Mouse (Mus musculus) kidney, embryonic 15.5 days (tissue): ENCODE measurements around the gene Cyfip2. TPM values are rescaled to one million over a fixed set of nuclear protein-coding genes. Genes with fewer than 3 reads are reported as not detected.
A peak's percentile ranks its signal among the peaks of the same experiment; 100 is the strongest.

Source experiments
- ATAC-seq: fragments of 200-750 bp; cut with Nextera tagmentation; replicated peaks from 2 replicates; pipeline ENCODE4 v1.8.0; 2017; ENCODE audit warnings: moderate TSS enrichment; ENCODE audit not compliant: low FRiP score
- H3K27ac ChIP-seq: fragments of 300-500 bp; sonication (generic); 2 replicates; pipeline ENCODE4 v1.5.1; 2015; ENCODE audit warnings: mild to moderate bottlenecking, inconsistent platforms
- H3K27me3 ChIP-seq: fragments of 300-500 bp; sonication (generic); 2 replicates; pipeline ENCODE4 v1.6.1; 2015; ENCODE audit warnings: inconsistent platforms
- H3K36me3 ChIP-seq: fragments of 300-500 bp; sonication (generic); 2 replicates; pipeline ENCODE4 v1.6.1; 2015; ENCODE audit warnings: inconsistent platforms
- H3K4me1 ChIP-seq: fragments of 300-500 bp; sonication (generic); 2 replicates; pipeline ENCODE4 v1.6.1; 2015; ENCODE audit warnings: inconsistent platforms
- H3K4me2 ChIP-seq: fragments of 300-500 bp; sonication (generic); 2 replicates; pipeline ENCODE4 v1.6.1; 2015; ENCODE audit warnings: moderate library complexity, mild to moderate bottlenecking, inconsistent platforms
- H3K4me3 ChIP-seq: fragments of 300-500 bp; sonication (generic); replicated peaks from 2 replicates; pipeline ENCODE4 v1.5.1; 2015; ENCODE audit warnings: mild to moderate bottlenecking, inconsistent platforms
- H3K9ac ChIP-seq: fragments of 300-500 bp; sonication (generic); 2 replicates; pipeline ENCODE4 v1.6.1; 2015; ENCODE audit warnings: mild to moderate bottlenecking, inconsistent platforms
- H3K9me3 ChIP-seq: fragments of 300-500 bp; sonication (generic); replicated peaks from 2 replicates; pipeline ENCODE4 v1.6.1; 2016; ENCODE audit warnings: inconsistent platforms
- WGBS: fragments of 180-500 bp; shearing (Covaris S2); methylation state at CpG from one replicate; pipeline ENCODE4 v1.1.7; 2015; ENCODE audit warnings: mixed read lengths; 5-methylcytosine and 5-hydroxymethylcytosine counted together
- polyA plus RNA-seq: library from polyadenylated mRNA; unstranded; fragments of >200 nt; fragmentation: Nextera tagmentation; extraction: Ambion mirVana; gene quantifications from 2 replicates; pipeline ENCODE4 v1.2.1, GENCODE M21; 2015

The Cyfip2 gene
- polyA plus RNA-seq, 1 experiment from 2014 or later, result 15.5 TPM

GRCm38 (mm10) chr11:46289022-46289421 is 23.6 kb downstream of the Cyfip2 start:
- no peak overlapping the region for H3K4me3 ChIP-seq
- no peaks in the 10 kb centered on the region for H3K36me3 ChIP-seq
- no peak overlapping the region for H3K4me2 ChIP-seq
- no peaks in the 10 kb centered on the region for H3K9me3 ChIP-seq
- WGBS, result 77% methylated on average over 4 of the region's 4 CpGs
- no peak overlapping the region for H3K9ac ChIP-seq
- H3K4me1 ChIP-seq, result peaks cover 25% of the 10 kb centered on the region
- ATAC-seq, result no peak
- H3K27ac ChIP-seq, result no peak overlapping the region
- no peaks in the 10 kb centered on the region for H3K27me3 ChIP-seq

DNA sequence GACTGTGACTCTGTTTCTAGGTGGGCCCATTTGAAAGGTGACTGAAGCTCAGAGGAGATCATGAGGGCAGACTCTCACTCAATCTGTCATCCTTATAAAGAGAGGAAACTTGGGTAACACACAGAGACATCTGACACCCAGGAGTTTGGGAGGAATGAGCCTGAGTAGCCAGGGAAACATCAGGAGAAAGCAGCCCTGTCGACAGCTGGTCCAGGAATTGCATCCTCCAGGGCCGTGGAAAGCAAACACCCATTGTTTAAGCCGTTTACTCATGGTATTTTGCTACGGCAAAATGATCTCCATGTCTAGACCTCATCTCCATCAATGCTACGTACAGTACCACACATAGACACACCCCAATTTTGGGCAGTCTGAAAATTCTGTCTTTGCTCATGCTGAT is 24.6 kb downstream of the Cyfip2 start:
- no peak overlapping the region for H3K9ac ChIP-seq
- no peak for ATAC-seq
- H3K27me3 ChIP-seq, result no peaks in the 10 kb centered on the region
- H3K27ac ChIP-seq, result no peak overlapping the region
- WGBS, result 46% methylated on average over 5 of the region's 5 CpGs
- H3K4me3 ChIP-seq, result no peak overlapping the region
- no peaks in the 10 kb centered on the region for H3K9me3 ChIP-seq
- no peaks in the 10 kb centered on the region for H3K36me3 ChIP-seq
- H3K4me2 ChIP-seq, result no peak overlapping the region
- H3K4me1 ChIP-seq, result peaks cover 19% of the 10 kb centered on the region

GRCm38 (mm10) chr11:46286803-46287202 is 25.9 kb downstream of the Cyfip2 start:
- WGBS, result 51% methylated on average over 6 of the region's 6 CpGs
- H3K9me3 ChIP-seq, result no peaks in the 10 kb centered on the region
- ATAC-seq, result no peak
- H3K27ac ChIP-seq, result no peak overlapping the region
- H3K4me2 ChIP-seq, result no peak overlapping the region
- H3K4me3 ChIP-seq, result no peak overlapping the region
- no peak overlapping the region for H3K9ac ChIP-seq
- H3K36me3 ChIP-seq, result peaks cover 6% of the 10 kb centered on the region; the same call in 1 of the 2 replicates
- no peaks in the 10 kb centered on the region for H3K27me3 ChIP-seq
- H3K4me1 ChIP-seq, result peaks cover 19% of the 10 kb centered on the region; the same call in 1 of the 2 replicates

DNA sequence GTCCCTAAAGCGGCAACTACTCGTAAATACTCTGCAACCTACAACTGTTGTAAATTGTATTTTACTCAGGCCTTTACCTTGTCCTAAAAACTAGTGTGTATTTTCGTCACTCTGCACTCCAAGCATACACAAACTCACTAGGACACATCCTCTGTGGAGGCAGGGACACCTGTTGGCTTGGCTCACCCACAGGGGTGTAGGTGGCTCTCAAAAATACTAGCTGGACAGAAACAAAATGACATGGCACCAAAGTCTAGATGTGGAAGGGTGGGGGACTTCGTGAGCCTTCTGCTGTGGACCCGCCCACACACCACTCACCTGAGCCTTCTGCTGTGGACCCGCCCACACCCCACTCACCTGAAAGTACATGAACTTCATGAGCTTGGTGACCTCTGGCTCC is 28.9 kb downstream of the Cyfip2 start:
- Histone ChIP-seq H3K36me3 (peaks cover 6% of the 10 kb centered on the region; the same call in 1 of the 2 replicates), H3K9ac (no peak overlapping the region), H3K9me3 (no peaks in the 10 kb centered on the region), H3K27me3 (no peaks in the 10 kb centered on the region), H3K4me1 (0 out of 2 replicates have a peak, but pooled peaks cover 6% of the 10 kb centered on the region), H3K27ac (no peak overlapping the region), H3K4me3 (no peak overlapping the region), H3K4me2 (no peak overlapping the region)
- no peak for ATAC-seq
- 88% methylated on average over 6 of the region's 6 CpGs for WGBS

- no peak overlapping the region for H3K4me2 ChIP-seq
- H3K4me3 ChIP-seq, result no peak overlapping the region
- no peak for ATAC-seq
- H3K36me3 ChIP-seq, result peaks cover 6% of the 10 kb centered on the region; the same call in 1 of the 2 replicates
- H3K27me3 ChIP-seq, result no peaks in the 10 kb centered on the region
- H3K9ac ChIP-seq, result no peak overlapping the region
- 0 out of 2 replicates have a peak, but pooled peaks cover 6% of the 10 kb centered on the region for H3K4me1 ChIP-seq
- H3K27ac ChIP-seq, result no peak overlapping the region
- 88% methylated on average over 5 of the region's 5 CpGs for WGBS
- no peaks in the 10 kb centered on the region for H3K9me3 ChIP-seq
Measured at GRCm38 (mm10) chr11:46282612-46283011, 30.0 kb downstream of the Cyfip2 start.

- no peak for ATAC-seq
- H3K27me3 ChIP-seq, result no peaks in the 10 kb centered on the region
- no peak overlapping the region for H3K9ac ChIP-seq
- H3K9me3 ChIP-seq, result no peaks in the 10 kb centered on the region
- WGBS, result 94% methylated on average over 12 of the region's 12 CpGs
- H3K36me3 ChIP-seq, result peaks cover 6% of the 10 kb centered on the region; the same call in 1 of the 2 replicates
- H3K4me2 ChIP-seq, result no peak overlapping the region
- no peak overlapping the region for H3K27ac ChIP-seq
- H3K4me1 ChIP-seq, result no peaks in the 10 kb centered on the region
- H3K4me3 ChIP-seq, result no peak overlapping the region
Measured at GRCm38 (mm10) chr11:46278709-46279108, 34.0 kb downstream of the Cyfip2 start.

GRCm38 (mm10) chr11:46278140-46278539 is 34.5 kb downstream of the Cyfip2 start:
- peaks cover 6% of the 10 kb centered on the region; the same call in 1 of the 2 replicates for H3K36me3 ChIP-seq
- 85% methylated on average over 5 of the region's 5 CpGs for WGBS
- ATAC-seq, result no peak
- H3K27ac ChIP-seq, result no peak overlapping the region
- H3K4me2 ChIP-seq, result no peak overlapping the region
- H3K4me1 ChIP-seq, result no peaks in the 10 kb centered on the region
- H3K27me3 ChIP-seq, result no peaks in the 10 kb centered on the region
- H3K4me3 ChIP-seq, result no peak overlapping the region
- no peaks in the 10 kb centered on the region for H3K9me3 ChIP-seq
- no peak overlapping the region for H3K9ac ChIP-seq

DNA sequence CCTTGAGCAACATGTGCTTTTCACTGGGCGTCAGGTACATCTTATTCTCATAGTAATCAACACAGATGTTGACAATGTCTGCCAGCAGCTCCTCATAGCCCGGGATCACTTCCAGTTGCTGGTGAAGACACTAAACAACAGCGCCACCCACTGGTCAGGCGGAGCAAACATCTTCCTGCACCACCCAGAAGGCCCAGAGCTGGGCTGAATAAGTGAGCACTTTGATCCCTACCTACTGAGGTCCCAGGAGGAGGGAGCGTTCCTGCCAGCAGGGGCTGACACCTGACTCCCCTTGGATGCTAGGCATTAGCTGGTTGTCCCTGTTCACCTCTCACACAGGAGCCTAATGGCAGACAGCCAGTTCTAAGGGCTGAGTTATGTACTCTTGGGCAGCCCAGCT is 35.9 kb downstream of the Cyfip2 start:
- Histone ChIP-seq H3K4me3 (no peak overlapping the region), H3K27me3 (no peaks in the 10 kb centered on the region), H3K36me3 (no peaks in the 10 kb centered on the region; the same call in 1 of the 2 replicates), H3K9me3 (no peaks in the 10 kb centered on the region), H3K4me2 (no peak overlapping the region), H3K4me1 (no peaks in the 10 kb centered on the region), H3K9ac (no peak overlapping the region), H3K27ac (no peak overlapping the region)
- WGBS, result 42% methylated on average over 5 of the region's 5 CpGs
- ATAC-seq, result no peak

- Histone ChIP-seq H3K4me1 (no peaks in the 10 kb centered on the region), H3K36me3 (no peaks in the 10 kb centered on the region; the same call in 1 of the 2 replicates), H3K27ac (no peak overlapping the region), H3K4me2 (no peak overlapping the region), H3K4me3 (no peak overlapping the region), H3K9me3 (no peaks in the 10 kb centered on the region), H3K9ac (no peak overlapping the region), H3K27me3 (no peaks in the 10 kb centered on the region)
- no peak for ATAC-seq
- WGBS, result 92% methylated on average over 8 of the region's 8 CpGs
Measured at GRCm38 (mm10) chr11:46276168-46276567, 36.5 kb downstream of the Cyfip2 start.

GRCm38 (mm10) chr11:46275302-46275701 is 37.4 kb downstream of the Cyfip2 start:
- H3K9ac ChIP-seq, result no peak overlapping the region
- H3K4me3 ChIP-seq, result no peak overlapping the region
- ATAC-seq, result peak; percentile 84
- no peaks in the 10 kb centered on the region for H3K27me3 ChIP-seq
- H3K4me2 ChIP-seq, result no peak overlapping the region
- WGBS, result 7% methylated on average over 6 of the region's 6 CpGs
- no peaks in the 10 kb centered on the region for H3K4me1 ChIP-seq
- no peaks in the 10 kb centered on the region for H3K9me3 ChIP-seq
- H3K27ac ChIP-seq, result no peak overlapping the region
- H3K36me3 ChIP-seq, result no peaks in the 10 kb centered on the region; the same call in 1 of the 2 replicates

DNA sequence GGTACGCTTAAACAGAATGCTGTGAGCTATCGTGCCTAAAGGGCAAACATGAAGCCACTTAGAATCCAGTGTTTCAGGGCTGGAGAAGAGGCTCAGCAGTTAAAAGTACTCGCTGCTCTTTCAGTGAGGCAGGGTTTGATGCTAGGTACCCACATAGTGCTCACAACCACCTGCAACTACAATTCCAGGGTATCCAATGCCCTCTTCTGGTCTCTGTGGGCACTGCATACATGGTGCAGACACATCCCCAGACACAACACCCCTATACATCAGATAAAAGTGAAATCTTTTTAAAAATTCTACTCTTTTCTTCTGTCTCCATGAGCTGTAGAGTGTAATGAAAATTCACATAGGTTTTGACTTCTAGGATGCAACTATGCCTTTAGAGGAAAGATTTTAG is 38.7 kb downstream of the Cyfip2 start:
- WGBS, result 96% methylated on average over 3 of the region's 3 CpGs
- Histone ChIP-seq H3K27me3 (no peaks in the 10 kb centered on the region), H3K9ac (no peak overlapping the region), H3K4me1 (no peaks in the 10 kb centered on the region), H3K36me3 (no peaks in the 10 kb centered on the region; the same call in 1 of the 2 replicates), H3K9me3 (no peaks in the 10 kb centered on the region), H3K27ac (no peak overlapping the region), H3K4me3 (no peak overlapping the region), H3K4me2 (no peak overlapping the region)
- no peak for ATAC-seq

- H3K4me3 ChIP-seq, result no peak overlapping the region
- WGBS, result 69% methylated on average over 8 of the region's 8 CpGs
Measured at GRCm38 (mm10) chr11:46272058-46272681, 40.5 kb downstream of the Cyfip2 start.

DNA sequence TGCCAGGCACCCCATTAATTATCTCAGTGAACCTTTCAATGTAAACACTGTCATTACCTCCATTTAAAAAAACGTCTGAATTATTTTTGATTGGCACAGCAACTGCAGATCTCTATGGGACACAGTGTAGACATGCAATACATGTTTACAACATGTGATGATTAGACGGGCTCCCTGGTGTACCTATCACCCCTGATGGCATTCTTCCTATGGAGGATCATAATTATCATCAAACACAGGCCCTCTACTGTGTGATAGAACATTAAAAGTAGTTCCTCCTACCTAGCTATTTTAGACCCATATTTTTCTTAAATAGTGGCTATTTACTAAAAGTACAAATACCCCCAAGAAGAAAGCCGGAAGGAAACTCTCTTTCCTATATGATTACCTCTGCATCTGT is 42.8 kb downstream of the Cyfip2 start:
- 65% methylated on average over 3 of the region's 3 CpGs for WGBS
- ATAC-seq, result no peak
- Histone ChIP-seq H3K27ac (no peak overlapping the region), H3K9me3 (no peaks in the 10 kb centered on the region), H3K4me3 (no peak overlapping the region), H3K4me2 (no peak overlapping the region), H3K9ac (no peak overlapping the region), H3K36me3 (peaks cover 5% of the 10 kb centered on the region; the same call in 1 of the 2 replicates), H3K27me3 (no peaks in the 10 kb centered on the region), H3K4me1 (no peaks in the 10 kb centered on the region)

More at GRCm38 (mm10) chr11:46272058-46272681, 40.5 kb downstream of the Cyfip2 start:
- no peaks in the 10 kb centered on the region for H3K27me3 ChIP-seq
- ATAC-seq, result no peak
- H3K4me2 ChIP-seq, result no peak overlapping the region
- no peaks in the 10 kb centered on the region for H3K9me3 ChIP-seq
- no peak overlapping the region for H3K27ac ChIP-seq
- no peak overlapping the region for H3K9ac ChIP-seq
- peaks cover 5% of the 10 kb centered on the region; the same call in 1 of the 2 replicates for H3K36me3 ChIP-seq
- H3K4me1 ChIP-seq, result no peaks in the 10 kb centered on the region
